Mouse (Mus musculus): Measurements from ENCODE around the gene Tuba3a. TPM values are rescaled to one million over a fixed set of nuclear protein-coding genes. Genes with fewer than 3 reads are reported as not detected.

Tuba3a gene
- polyA plus RNA-seq, 1 experiment from 2014 or later, result not detected

DNA sequence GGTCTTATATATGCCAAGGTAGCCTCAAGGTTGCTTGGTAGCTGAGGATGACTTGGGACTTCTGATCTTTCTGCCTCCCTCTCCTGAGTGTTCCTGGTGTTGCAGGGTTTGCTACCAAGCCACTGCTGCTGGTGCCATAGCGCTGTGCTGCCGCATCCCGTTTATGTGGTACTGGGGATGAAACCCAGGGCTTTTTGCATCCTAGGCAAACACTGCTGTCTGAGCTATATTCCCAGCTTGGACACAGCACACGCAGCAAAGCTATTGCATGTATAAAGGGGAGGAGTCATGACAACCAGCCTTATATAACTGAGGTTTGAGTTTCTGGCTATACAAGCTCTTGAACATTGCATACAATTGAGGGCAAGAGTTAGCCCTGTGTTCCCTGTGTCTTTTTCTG lies 48.4 kb downstream of the Tuba3a start:
- WGBS (ENCODE audit: insufficient replicate concordance), result 74% methylated on average over 4 of the region's 4 CpGs
- no peaks in the 10 kb centered on the region for H3K9me3 ChIP-seq (replicated peaks)
- H3K4me2 ChIP-seq, result no peak overlapping the region
- H3K27ac ChIP-seq, result no peak overlapping the region
- peaks cover 24% of the 10 kb centered on the region for H3K4me1 ChIP-seq (replicated peaks)
- H3K27me3 ChIP-seq, result no peaks in the 10 kb centered on the region
- DNase-seq (no peak), ATAC-seq (ENCODE audit: low read depth) (no peak)
- H3K36me3 ChIP-seq, result no peaks in the 10 kb centered on the region
- no peak overlapping the region for H3K9ac ChIP-seq
- no peak overlapping the region for H3K4me3 ChIP-seq (replicated peaks)

DNA sequence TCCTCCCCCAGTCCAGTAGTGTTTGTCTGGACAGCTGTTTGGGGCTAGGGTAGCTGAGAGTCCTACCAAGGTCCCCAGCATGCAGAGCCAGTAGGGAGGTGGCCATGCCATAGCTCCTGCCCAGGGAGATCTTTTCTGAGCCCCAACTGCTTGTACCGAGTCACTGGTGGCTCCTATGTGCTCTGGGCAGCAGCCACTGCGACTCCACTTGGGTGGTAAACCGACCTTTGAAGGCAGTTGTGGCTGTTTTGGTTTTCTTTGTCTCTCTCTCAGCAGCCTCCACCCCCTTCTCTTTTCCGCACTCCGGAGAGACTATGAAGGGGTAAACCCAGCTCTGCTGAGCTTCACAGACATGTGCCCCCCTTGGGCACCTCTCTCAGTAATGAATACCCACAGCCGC lies 49.1 kb downstream of the Tuba3a start, which contains the start of gene Cd27:
Cd27 (minus strand) TSS at position 229 of the 400 bp plus-strand sequence.
- DNase-seq (no peak), ATAC-seq (ENCODE audit: low read depth) (no peak)
- Histone ChIP-seq H3K4me2 (no peak within 1 kb of the TSS), H3K4me3 (replicated peaks) (no peak within 1 kb of the TSS), H3K9me3 (replicated peaks) (no peaks in the 10 kb centered on the region), H3K4me1 (replicated peaks) (peaks cover 30% of the 10 kb centered on the region), H3K27ac (no peak within 1 kb of the TSS), H3K36me3 (no peaks in the 10 kb centered on the region), H3K27me3 (no peaks in the 10 kb centered on the region), H3K9ac (0 out of 2 replicates have a peak within 1 kb of the TSS, but pooled peaks have one; percentile 13)
- WGBS (ENCODE audit: insufficient replicate concordance), result 43% methylated on average over 6 of the region's 6 CpGs

DNA sequence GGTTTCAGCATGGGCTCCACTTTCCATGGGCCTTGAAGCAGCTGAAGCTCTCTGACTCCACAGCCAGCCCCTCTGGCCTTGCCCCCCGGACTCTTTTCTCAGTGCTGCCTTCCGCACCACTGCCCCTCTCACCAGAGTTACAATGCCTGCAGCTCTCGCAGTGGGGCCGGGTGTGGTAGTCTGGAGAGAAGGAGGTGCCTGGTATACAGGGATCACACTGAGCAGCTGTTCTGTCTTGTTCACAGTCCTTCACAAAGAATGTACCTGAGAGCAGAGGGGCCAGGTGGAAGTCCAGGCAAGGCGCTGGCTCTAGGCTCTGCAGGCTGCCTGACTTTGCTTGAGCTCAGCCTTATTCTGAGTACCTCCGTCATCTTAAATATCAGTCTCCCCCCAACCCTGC lies 49.5 kb downstream of the Tuba3a start:
- H3K4me1 ChIP-seq (replicated peaks), result peaks cover 34% of the 10 kb centered on the region
- H3K4me2 ChIP-seq, result no peak overlapping the region
- DNase-seq, result no peak
- no peak for ATAC-seq (ENCODE audit: low read depth)
- 72% methylated on average over 6 of the region's 6 CpGs for WGBS (ENCODE audit: insufficient replicate concordance)
- no peaks in the 10 kb centered on the region for H3K9me3 ChIP-seq (replicated peaks)
- no peak overlapping the region for H3K4me3 ChIP-seq (replicated peaks)
- 0 out of 2 replicates have a peak overlapping the region, but pooled peaks have one; percentile 13 for H3K9ac ChIP-seq
- H3K27ac ChIP-seq, result no peak overlapping the region
- no peaks in the 10 kb centered on the region for H3K27me3 ChIP-seq
- no peaks in the 10 kb centered on the region for H3K36me3 ChIP-seq

DNA sequence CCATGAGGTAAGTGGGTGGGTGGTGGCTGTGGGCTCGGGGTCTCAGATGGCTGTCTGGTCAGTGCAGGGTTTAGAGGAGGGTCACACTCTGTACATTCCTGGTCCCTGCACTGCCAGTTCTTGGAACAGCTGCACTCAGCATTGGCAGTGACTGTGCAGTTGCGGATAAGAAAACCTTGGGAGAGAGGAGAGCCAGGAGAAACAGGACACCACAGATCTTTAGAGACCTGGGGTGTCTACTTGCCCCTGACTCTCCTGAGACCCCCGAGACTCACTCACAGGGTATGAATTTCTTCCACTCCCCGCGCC lies 51.4 kb downstream of the Tuba3a start:
- no peak overlapping the region for H3K9ac ChIP-seq
- ATAC-seq (ENCODE audit: low read depth), result no peak
- peaks cover 44% of the 10 kb centered on the region for H3K4me1 ChIP-seq (replicated peaks)
- H3K36me3 ChIP-seq, result no peaks in the 10 kb centered on the region
- no peak overlapping the region for H3K4me2 ChIP-seq
- 55% methylated on average over 5 of the region's 5 CpGs for WGBS (ENCODE audit: insufficient replicate concordance)
- no peak overlapping the region for H3K4me3 ChIP-seq (replicated peaks)
- H3K27ac ChIP-seq, result no peak overlapping the region
- H3K27me3 ChIP-seq, result no peaks in the 10 kb centered on the region
- DNase-seq, result no peak
- no peaks in the 10 kb centered on the region for H3K9me3 ChIP-seq (replicated peaks)

DNA sequence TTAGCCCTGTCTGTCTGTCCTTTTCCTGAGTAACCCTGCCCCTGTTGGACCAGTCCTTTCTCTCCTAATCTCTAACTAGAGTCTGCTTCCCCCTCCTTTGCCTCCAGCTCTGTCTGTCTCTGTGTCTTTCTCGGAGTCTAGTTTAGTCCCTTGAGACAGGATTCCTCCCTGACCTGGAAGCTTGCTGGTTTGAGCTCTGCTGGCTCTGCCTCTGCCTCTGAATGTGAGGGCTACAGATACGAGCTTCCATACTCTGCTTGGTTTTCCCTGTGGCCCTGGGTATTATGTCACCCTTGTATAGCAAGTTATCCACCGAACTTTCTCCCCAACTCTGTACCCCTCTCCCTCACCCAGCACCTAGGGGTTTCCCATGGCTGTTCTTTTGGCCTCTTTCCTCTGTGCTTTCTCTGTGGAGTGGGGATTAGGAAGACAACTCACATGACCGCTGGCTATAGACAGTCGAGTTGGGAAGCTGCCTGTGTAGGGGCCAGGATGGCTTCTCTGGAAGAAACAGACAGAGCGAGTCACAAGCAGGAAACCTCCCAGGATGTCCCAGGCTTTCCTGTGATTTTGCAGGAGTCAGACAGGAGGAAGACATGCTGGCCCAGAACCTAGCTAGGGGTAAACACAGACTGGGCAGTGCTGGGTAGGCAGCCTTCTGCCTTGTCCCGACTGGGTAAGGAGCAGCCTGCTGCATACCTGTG lies 51.9 kb downstream of the Tuba3a start:
- Histone ChIP-seq H3K9me3 (replicated peaks) (no peaks in the 10 kb centered on the region), H3K4me3 (replicated peaks) (no peak overlapping the region), H3K9ac (no peak overlapping the region), H3K27ac (peak overlapping the region; percentile 40; the same call in 1 of the 2 replicates), H3K27me3 (no peaks in the 10 kb centered on the region), H3K4me2 (no peak overlapping the region), H3K4me1 (replicated peaks) (peaks cover 44% of the 10 kb centered on the region), H3K36me3 (no peaks in the 10 kb centered on the region)
- DNase-seq, result no peak
- 52% methylated on average over 7 of the region's 7 CpGs for WGBS (ENCODE audit: insufficient replicate concordance)
- no peak for ATAC-seq (ENCODE audit: low read depth)

DNA sequence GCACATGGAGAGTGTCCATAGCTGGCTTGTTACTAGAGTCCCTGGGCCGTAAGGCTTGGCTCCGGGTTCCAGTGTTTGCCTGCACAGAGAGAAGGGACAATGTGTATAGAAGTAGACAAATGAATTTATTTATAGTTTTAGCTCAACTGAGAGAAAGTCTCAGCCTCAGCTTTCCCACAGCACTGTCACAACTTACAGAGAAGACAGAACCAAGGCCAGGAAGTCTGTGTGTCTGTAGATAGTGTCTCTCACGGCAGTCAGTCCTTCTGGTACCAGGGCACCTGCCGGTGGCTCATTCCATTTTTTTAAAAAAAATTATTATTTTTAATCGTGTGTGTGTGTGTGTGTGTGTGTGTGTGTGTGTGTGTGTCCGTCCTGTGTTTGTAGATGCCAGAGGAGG lies 53.3 kb downstream of the Tuba3a start:
- peak overlapping the region; percentile 92 for H3K4me2 ChIP-seq
- peak overlapping the region; percentile 76 for H3K4me3 ChIP-seq (replicated peaks)

DNA sequence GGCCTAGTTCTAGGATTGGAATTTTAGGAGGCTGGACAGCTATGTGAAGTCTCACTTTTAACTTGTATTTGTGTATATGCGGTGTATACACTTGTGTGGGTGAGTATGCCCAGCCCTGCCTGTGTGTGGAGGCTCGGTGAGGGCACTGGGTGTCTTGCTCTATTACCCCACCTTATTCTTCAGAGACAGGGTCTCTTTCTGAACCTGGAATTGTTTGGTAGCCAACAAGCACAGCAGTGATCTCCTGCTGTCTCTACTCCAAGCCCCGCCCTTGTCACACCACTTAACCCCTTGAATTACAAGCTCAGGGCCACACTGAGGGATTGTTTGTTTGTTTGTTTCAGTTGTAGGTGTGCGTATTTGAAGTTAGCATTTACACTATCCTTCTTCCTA lies 53.8 kb downstream of the Tuba3a start:
- Histone ChIP-seq H3K4me2 (peak overlapping the region; percentile 92), H3K27me3 (no peaks in the 10 kb centered on the region), H3K36me3 (no peaks in the 10 kb centered on the region), H3K4me1 (replicated peaks) (peaks cover 36% of the 10 kb centered on the region), H3K9ac (peak overlapping the region; percentile 87), H3K9me3 (replicated peaks) (no peaks in the 10 kb centered on the region), H3K27ac (peak overlapping the region; percentile 90), H3K4me3 (replicated peaks) (peak overlapping the region; percentile 76)
- 28% methylated on average over 4 of the region's 4 CpGs for WGBS (ENCODE audit: insufficient replicate concordance)
- peak; percentile 22 for ATAC-seq (ENCODE audit: low read depth)
- DNase-seq, result no peak

More for the DNA sequence above, 53.3 kb downstream of the Tuba3a start:
- ATAC-seq (ENCODE audit: low read depth) (peak; percentile 4; the same call in 1 of the 2 replicates), DNase-seq (no peak)
- no peaks in the 10 kb centered on the region for H3K9me3 ChIP-seq (replicated peaks)
- no peaks in the 10 kb centered on the region for H3K36me3 ChIP-seq
- WGBS (ENCODE audit: insufficient replicate concordance), result 22% methylated on average over 6 of the region's 6 CpGs
- no peaks in the 10 kb centered on the region for H3K27me3 ChIP-seq
- H3K4me1 ChIP-seq (replicated peaks), result peaks cover 36% of the 10 kb centered on the region
- H3K27ac ChIP-seq, result peak overlapping the region; percentile 90
- peak overlapping the region; percentile 87 for H3K9ac ChIP-seq

DNA sequence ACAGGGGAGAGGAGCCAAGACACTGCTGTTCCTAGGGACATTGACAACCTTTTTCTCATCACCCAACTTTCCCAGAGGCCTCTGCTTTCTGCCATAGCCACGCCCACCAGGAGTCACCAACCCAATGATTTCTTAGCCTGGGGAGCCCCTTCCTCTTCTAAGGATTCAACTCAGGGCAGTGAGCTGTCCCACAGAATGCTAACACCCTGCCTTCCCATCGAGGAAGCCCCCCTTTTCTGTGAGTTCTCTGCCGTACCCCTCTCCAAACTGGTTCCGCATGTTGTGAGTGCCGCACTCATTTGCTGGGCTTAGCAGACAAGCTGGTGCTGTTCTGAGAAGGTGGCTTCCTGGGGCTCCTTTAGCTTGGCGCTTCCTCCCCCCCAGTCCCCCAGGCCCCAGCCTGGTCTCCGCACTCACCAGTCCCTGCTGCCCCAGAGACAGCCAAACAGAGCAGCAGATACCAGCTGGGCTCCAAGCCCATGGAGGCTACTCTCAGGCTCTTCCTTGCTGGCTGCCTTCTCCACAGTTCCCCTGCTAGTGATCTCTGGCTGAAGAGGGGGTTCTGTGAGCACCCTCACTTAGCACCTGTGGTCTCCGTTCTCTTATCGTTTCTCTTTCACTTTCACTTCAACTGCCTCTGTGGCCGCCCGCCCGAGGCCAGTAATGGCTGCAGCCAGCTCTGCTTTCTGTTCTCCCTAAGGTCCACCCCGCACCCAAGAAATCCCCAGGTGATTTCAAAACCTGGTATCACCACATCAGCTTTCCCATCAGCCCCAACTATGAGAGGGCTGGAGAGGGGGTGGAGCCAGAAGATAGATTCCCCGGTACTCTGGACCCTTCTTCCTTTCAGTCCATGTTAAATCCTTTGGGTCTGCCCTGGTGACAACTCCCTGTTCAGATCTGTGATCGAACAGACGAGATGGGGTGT lies 54.5 kb downstream of the Tuba3a start, which contains the start of gene Tapbpl:
Tapbpl (minus strand) TSS at position 744 of the 928 bp plus-strand sequence.
- H3K27me3 ChIP-seq, result no peaks in the 10 kb centered on the region
- DNase-seq, result peak; percentile 56
- WGBS (ENCODE audit: insufficient replicate concordance), result under 1% methylated on average over 16 of the region's 16 CpGs
- H3K4me2 ChIP-seq, result peak within 1 kb of the TSS; percentile 92
- no peaks in the 10 kb centered on the region for H3K9me3 ChIP-seq (replicated peaks)
- H3K4me3 ChIP-seq (replicated peaks), result peak within 1 kb of the TSS; percentile 76
- peak within 1 kb of the TSS; percentile 90 for H3K27ac ChIP-seq
- peaks cover 36% of the 10 kb centered on the region for H3K4me1 ChIP-seq (replicated peaks)
- peak within 1 kb of the TSS; percentile 87 for H3K9ac ChIP-seq
- ATAC-seq (ENCODE audit: low read depth), result peak; percentile 63
- peaks cover 3% of the 10 kb centered on the region; the same call in 1 of the 2 replicates for H3K36me3 ChIP-seq

DNA sequence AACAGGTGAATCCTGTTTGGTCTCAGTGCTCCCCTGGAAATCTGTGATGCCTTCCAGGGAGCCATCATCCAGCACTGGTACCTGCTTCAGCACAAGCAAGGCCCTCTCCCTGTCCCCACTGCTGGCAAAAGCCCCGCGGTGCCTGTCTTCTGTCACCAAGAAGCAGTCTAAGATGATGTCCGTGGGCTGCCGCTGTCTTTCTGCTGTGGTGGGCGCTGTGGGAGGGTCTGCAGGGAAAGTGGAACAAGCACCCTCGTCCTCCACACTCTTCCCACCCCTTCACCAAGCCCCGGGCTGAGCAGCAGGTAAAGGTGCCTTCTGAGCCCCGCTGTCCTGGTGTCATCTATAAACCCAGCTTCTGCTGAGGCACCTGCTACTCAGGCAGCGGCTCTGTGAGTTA lies 55.3 kb downstream of the Tuba3a start:
- H3K9me3 ChIP-seq (replicated peaks), result no peaks in the 10 kb centered on the region
- whole genome bisulfite sequencing (ENCODE audit: insufficient replicate concordance), result 58% methylated on average over 9 of the region's 9 CpGs
- H3K4me2 ChIP-seq, result peak overlapping the region; percentile 92
- DNase-seq (no peak), ATAC-seq (ENCODE audit: low read depth) (no peak)
- H3K4me1 ChIP-seq (replicated peaks), result peaks cover 36% of the 10 kb centered on the region
- peak overlapping the region; percentile 20; the same call in 1 of the 2 replicates for H3K9ac ChIP-seq
- H3K27ac ChIP-seq, result peak overlapping the region; percentile 90; the same call in 1 of the 2 replicates
- no peaks in the 10 kb centered on the region for H3K27me3 ChIP-seq
- H3K36me3 ChIP-seq, result peaks cover 5% of the 10 kb centered on the region; the same call in 1 of the 2 replicates
- peak overlapping the region; percentile 76 for H3K4me3 ChIP-seq (replicated peaks)
